Mouse (Mus musculus) MEL-GATA-1-ER (cell line): ENCODE measurements around the gene Taar8a.
"Not testable (repeated sequence)": the region's sequence is repeated elsewhere in the genome, so short reads cannot be mapped to it uniquely, and the experiment has no call there.

Source experiments
- DNase-seq: peaks from one replicate; pipeline ENCODE4 v3.0.0-alpha.2; 2012; ENCODE audit warnings: low read depth; ENCODE audit errors: extremely low read depth

Taar8a gene

GRCm38 (mm10) chr10:24076200-24076599 is at the start of gene Taar8a:
Taar8a (plus strand) TSS chr10:24076500.
- DNase-seq, result not testable (repeated sequence)

- no peak for DNase-seq
These were observed 49.4 kb upstream of the Taar8a start, which contains the start of gene Taar7d for GRCm38 (mm10) chr10:24026922-24027321. Taar7d (plus strand) TSS chr10:24027222.

- DNase-seq, result no peak
These were observed 45.0 kb upstream of the Taar8a start for GRCm38 (mm10) chr10:24031347-24031746.

- no peak for DNase-seq
These were observed 39.0 kb upstream of the Taar8a start, which contains the start of gene Taar7e for GRCm38 (mm10) chr10:24037314-24037713. Taar7e (plus strand) TSS chr10:24037614.

GRCm38 (mm10) chr10:24040120-24040869 is 36.0 kb upstream of the Taar8a start:
- DNase-seq, result no peak

GRCm38 (mm10) chr10:24049210-24049609 is 27.1 kb upstream of the Taar8a start, which contains the start of gene Taar7f:
Taar7f (plus strand) TSS chr10:24049510.
- DNase-seq, result no peak

GRCm38 (mm10) chr10:24052039-24052438 is 24.3 kb upstream of the Taar8a start:
- no peak for DNase-seq

- no peak for DNase-seq
These were observed 17.3 kb upstream of the Taar8a start for GRCm38 (mm10) chr10:24058986-24059385.

- DNase-seq, result not testable (repeated sequence)
These were observed 1.5 kb upstream of the Taar8a start for GRCm38 (mm10) chr10:24074751-24075150.

GRCm38 (mm10) chr10:24080166-24080565 is 3.9 kb downstream of the Taar8a start:
- DNase-seq, result no peak

- DNase-seq, result no peak
These were observed 9.6 kb downstream of the Taar8a start for GRCm38 (mm10) chr10:24085936-24086335.

GRCm38 (mm10) chr10:24086555-24086954 is 10.3 kb downstream of the Taar8a start:
- no peak for DNase-seq

- DNase-seq, result no peak
These were observed 10.9 kb downstream of the Taar8a start for GRCm38 (mm10) chr10:24087168-24087567.

GRCm38 (mm10) chr10:24092194-24092593 is 15.9 kb downstream of the Taar8a start, which contains the start of gene Taar8b:
Taar8b (minus strand) TSS chr10:24092294.
- DNase-seq, result no peak

GRCm38 (mm10) chr10:24097010-24097409 is 20.7 kb downstream of the Taar8a start:
- DNase-seq, result not testable (repeated sequence)

GRCm38 (mm10) chr10:24101812-24102211 is 25.5 kb downstream of the Taar8a start, which contains the start of gene Taar8c:
Taar8c (minus strand) TSS chr10:24101912.
- not testable (repeated sequence) for DNase-seq

- DNase-seq, result not testable (repeated sequence)
These were observed 27.0 kb downstream of the Taar8a start for GRCm38 (mm10) chr10:24103299-24103698.

- peak; percentile 14 for DNase-seq
These were observed 31.4 kb downstream of the Taar8a start for GRCm38 (mm10) chr10:24107747-24108146.

GRCm38 (mm10) chr10:24108236-24108635 is 31.9 kb downstream of the Taar8a start:
- DNase-seq, result no peak

- not testable (repeated sequence) for DNase-seq
These were observed 33.1 kb downstream of the Taar8a start, which contains the start of gene Taar9 for GRCm38 (mm10) chr10:24109434-24109833. Taar9 (minus strand) TSS chr10:24109534.

- peak; percentile 26 for DNase-seq
These were observed 34.9 kb downstream of the Taar8a start for GRCm38 (mm10) chr10:24111116-24111778.
